Mouse (Mus musculus): ENCODE data around the gene Gm20458. TPM values are rescaled to one million over a fixed set of nuclear protein-coding genes. Genes with fewer than 3 reads are reported as not detected.

The Gm20458 gene
- 7.7 and 8.3 TPM in 2 replicates for polyA plus RNA-seq (2015; fragmentation: Nextera tagmentation; extraction: Ambion mirVana)

- Histone ChIP-seq H3K4me2 (peak within 1 kb of the TSS; percentile 80), H3K36me3 (peaks cover 34% of the 10 kb centered on the region), H3K9me3 (no peaks in the 10 kb centered on the region), H3K4me1 (peaks cover 24% of the 10 kb centered on the region), H3K27me3 (no peaks in the 10 kb centered on the region), H3K4me3 (peak within 1 kb of the TSS; percentile 82), H3K9ac (peak within 1 kb of the TSS; percentile 86), H3K27ac (peak within 1 kb of the TSS; percentile 71)
- ATAC-seq (ENCODE audit: insufficient number of reproducible peaks, insufficient read depth, low FRiP score, low TSS enrichment, low read depth): peak; percentile 95
- under 1% methylated on average over 79 of the region's 79 CpGs for WGBS
Observed at GRCm38 (mm10) chr2:164460745-164461551, at the start of gene Gm20458. TSS of gene Gm20458 (plus strand) at chr2:164460967.

DNA sequence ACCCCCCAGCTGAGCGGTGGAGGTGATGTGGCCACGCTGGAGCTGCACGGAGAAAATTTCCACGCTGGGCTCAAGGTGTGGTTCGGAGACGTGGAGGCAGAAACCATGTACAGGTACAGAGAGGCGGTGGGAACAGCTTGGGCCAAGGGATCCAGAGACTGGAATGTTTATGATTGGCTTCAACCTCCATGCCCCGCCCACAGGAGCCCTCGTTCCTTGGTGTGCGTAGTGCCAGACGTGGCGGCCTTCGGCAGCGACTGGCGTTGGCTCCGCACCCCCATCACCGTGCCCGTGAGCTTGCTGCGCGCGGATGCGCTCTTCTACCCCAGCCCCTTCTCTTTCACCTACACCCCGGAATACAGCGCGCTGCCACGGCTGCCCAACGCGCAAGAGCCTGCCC is 46.6 kb upstream of the Gm20458 start:
- H3K4me3 ChIP-seq: peak overlapping the region; percentile 31
- no peaks in the 10 kb centered on the region for H3K9me3 ChIP-seq
- H3K27me3 ChIP-seq: peaks cover 36% of the 10 kb centered on the region
- no peaks in the 10 kb centered on the region for H3K36me3 ChIP-seq
- no peak overlapping the region for H3K27ac ChIP-seq
- ATAC-seq (ENCODE audit: insufficient number of reproducible peaks, insufficient read depth, low FRiP score, low TSS enrichment, low read depth): no peak
- H3K4me2 ChIP-seq: peak overlapping the region; percentile 54
- 27% methylated on average over 28 of the region's 28 CpGs for WGBS
- peak overlapping the region; percentile 61 for H3K9ac ChIP-seq
- H3K4me1 ChIP-seq: peaks cover 7% of the 10 kb centered on the region; the same call in 1 of the 2 replicates

DNA sequence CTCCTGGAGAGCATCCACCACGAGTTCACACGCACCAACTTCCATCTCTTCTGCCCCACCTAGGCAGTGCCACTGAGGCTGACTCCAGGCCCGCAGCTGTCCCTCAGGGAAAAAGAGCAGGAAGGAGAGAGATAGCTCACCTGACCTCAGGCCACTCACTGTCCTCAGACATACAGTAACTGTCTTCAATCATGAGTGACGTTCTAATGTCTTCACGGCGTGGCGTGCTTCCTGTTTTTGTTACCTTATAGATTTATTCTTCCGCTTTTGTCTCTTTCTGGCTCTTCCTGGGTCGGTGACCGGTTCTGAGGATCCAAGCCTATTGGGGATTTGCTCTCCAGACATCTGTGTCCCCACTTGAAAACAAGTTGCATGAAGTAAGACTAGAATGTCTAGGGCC is 46.2 kb upstream of the Gm20458 start:
- H3K9me3 ChIP-seq: no peaks in the 10 kb centered on the region
- H3K4me1 ChIP-seq: peaks cover 11% of the 10 kb centered on the region; the same call in 1 of the 2 replicates
- WGBS: 67% methylated on average over 10 of the region's 10 CpGs
- peak overlapping the region; percentile 54 for H3K4me2 ChIP-seq
- peak overlapping the region; percentile 31 for H3K4me3 ChIP-seq
- H3K27ac ChIP-seq: no peak overlapping the region
- H3K36me3 ChIP-seq: no peaks in the 10 kb centered on the region
- H3K9ac ChIP-seq: peak overlapping the region; percentile 61
- ATAC-seq (ENCODE audit: insufficient number of reproducible peaks, insufficient read depth, low FRiP score, low TSS enrichment, low read depth): no peak
- peaks cover 32% of the 10 kb centered on the region for H3K27me3 ChIP-seq

DNA sequence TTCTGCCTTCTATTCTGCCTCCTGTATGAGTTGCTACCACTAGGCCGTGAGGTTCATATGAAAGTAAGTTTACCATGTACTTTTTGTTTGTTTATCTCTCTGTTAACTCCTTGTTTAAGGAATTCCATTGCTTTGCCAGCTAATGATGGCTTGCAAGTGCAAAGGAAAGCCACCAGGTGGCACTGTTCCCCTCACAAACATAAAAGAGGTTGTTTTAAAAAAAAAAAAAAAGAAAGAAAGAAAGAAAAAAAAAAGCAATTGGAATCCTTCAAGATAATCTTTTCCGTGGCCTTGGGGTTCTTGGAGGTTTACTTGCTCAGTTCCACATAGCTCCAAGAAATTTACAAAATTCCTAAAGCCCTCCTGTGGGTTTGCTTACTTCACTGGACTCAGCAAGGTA is 43.6 kb upstream of the Gm20458 start:
- Histone ChIP-seq H3K9me3 (no peaks in the 10 kb centered on the region), H3K27me3 (peaks cover 16% of the 10 kb centered on the region), H3K36me3 (no peaks in the 10 kb centered on the region), H3K4me2 (no peak overlapping the region), H3K27ac (no peak overlapping the region), H3K4me1 (peaks cover 11% of the 10 kb centered on the region), H3K9ac (no peak overlapping the region), H3K4me3 (no peak overlapping the region)
- no peak for ATAC-seq (ENCODE audit: insufficient number of reproducible peaks, insufficient read depth, low FRiP score, low TSS enrichment, low read depth)
- WGBS: 2% methylated on average over 2 of the region's 2 CpGs

- H3K36me3 ChIP-seq: peaks cover 3% of the 10 kb centered on the region; the same call in 1 of the 2 replicates
- H3K4me3 ChIP-seq: no peak overlapping the region
- H3K9me3 ChIP-seq: no peaks in the 10 kb centered on the region
- H3K27me3 ChIP-seq: peaks cover 16% of the 10 kb centered on the region
- WGBS: 29% methylated on average over 3 of the region's 3 CpGs
- ATAC-seq (ENCODE audit: insufficient number of reproducible peaks, insufficient read depth, low FRiP score, low TSS enrichment, low read depth): no peak
- H3K9ac ChIP-seq: no peak overlapping the region
- no peak overlapping the region for H3K4me2 ChIP-seq
- no peak overlapping the region for H3K27ac ChIP-seq
- peaks cover 11% of the 10 kb centered on the region for H3K4me1 ChIP-seq
Observed at GRCm38 (mm10) chr2:164418308-164418875, 42.4 kb upstream of the Gm20458 start.

DNA sequence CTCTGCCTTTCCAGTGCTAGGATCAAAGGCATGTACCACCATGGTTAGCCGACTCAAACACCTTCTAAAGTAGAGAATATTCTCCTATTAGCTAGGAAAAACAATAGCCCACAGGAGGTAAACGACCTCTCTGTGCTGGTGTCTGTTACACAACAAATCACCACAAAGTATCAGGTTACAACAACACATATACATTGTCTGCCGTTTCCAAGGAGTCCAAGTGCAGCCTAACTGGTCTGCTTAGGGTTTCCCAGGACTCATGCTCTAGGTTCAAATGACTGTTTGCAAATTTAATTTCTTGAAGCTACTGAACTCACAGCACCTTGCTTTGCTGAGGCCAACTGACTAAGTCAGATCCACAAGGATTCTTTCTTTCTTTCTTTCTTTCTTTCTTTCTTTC is 41.3 kb upstream of the Gm20458 start:
- Histone ChIP-seq H3K27ac (no peak overlapping the region), H3K27me3 (peaks cover 7% of the 10 kb centered on the region), H3K36me3 (peaks cover 14% of the 10 kb centered on the region), H3K4me3 (no peak overlapping the region), H3K4me2 (no peak overlapping the region), H3K4me1 (peaks cover 5% of the 10 kb centered on the region), H3K9ac (no peak overlapping the region), H3K9me3 (no peaks in the 10 kb centered on the region)
- 4% methylated on average over 3 of the region's 3 CpGs for WGBS
- ATAC-seq (ENCODE audit: insufficient number of reproducible peaks, insufficient read depth, low FRiP score, low TSS enrichment, low read depth): no peak

GRCm38 (mm10) chr2:164421306-164421705 is 39.5 kb upstream of the Gm20458 start:
- no peak overlapping the region for H3K27ac ChIP-seq
- no peak overlapping the region for H3K4me3 ChIP-seq
- H3K36me3 ChIP-seq: peaks cover 29% of the 10 kb centered on the region
- WGBS: 83% methylated on average over 7 of the region's 7 CpGs
- no peaks in the 10 kb centered on the region for H3K9me3 ChIP-seq
- peaks cover 5% of the 10 kb centered on the region for H3K4me1 ChIP-seq
- no peaks in the 10 kb centered on the region for H3K27me3 ChIP-seq
- ATAC-seq (ENCODE audit: insufficient number of reproducible peaks, insufficient read depth, low FRiP score, low TSS enrichment, low read depth): no peak
- H3K9ac ChIP-seq: no peak overlapping the region
- H3K4me2 ChIP-seq: no peak overlapping the region

GRCm38 (mm10) chr2:164421979-164422378 is 38.8 kb upstream of the Gm20458 start:
- 69% methylated on average over 8 of the region's 8 CpGs for WGBS
- H3K4me3 ChIP-seq: no peak overlapping the region
- no peaks in the 10 kb centered on the region for H3K27me3 ChIP-seq
- peak overlapping the region; percentile 55 for H3K27ac ChIP-seq
- peaks cover 36% of the 10 kb centered on the region for H3K36me3 ChIP-seq
- H3K4me2 ChIP-seq: no peak overlapping the region
- no peaks in the 10 kb centered on the region for H3K9me3 ChIP-seq
- no peak overlapping the region for H3K9ac ChIP-seq
- peaks cover 5% of the 10 kb centered on the region for H3K4me1 ChIP-seq
- ATAC-seq (ENCODE audit: insufficient number of reproducible peaks, insufficient read depth, low FRiP score, low TSS enrichment, low read depth): no peak

DNA sequence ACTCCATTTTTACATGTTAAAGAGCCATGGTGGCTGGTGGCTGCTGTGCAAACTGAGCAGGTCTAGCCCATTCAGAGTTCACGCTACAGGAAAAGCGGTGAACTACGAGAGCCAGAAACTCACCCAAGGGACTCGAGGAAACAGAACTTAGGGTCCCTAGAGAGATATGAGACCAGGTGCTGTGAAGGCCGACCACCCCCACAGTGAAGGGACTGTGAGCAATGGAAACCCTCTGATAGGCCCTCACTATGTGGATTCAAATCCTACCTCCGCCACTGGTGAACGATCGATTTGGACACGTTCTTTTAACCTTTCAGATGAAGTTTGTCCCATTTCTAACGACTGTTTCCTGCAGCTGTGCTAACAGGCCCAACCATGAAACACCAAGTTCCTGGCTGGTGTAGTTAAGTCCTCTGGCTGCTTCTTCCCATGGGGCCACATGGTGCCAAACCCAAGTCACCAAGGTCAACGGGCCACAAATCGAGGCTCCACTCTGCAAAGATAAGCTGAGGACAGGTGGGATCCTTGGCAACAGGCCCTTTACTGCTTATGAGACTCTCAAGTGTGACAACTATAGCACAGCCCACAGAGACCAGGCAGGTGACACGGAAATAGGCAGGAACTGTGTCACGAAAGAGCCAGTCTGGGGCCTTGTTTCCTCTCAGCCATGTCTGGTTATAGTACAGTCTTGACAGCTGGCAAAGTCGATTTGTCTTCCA is 37.9 kb upstream of the Gm20458 start:
- H3K27ac ChIP-seq: peak overlapping the region; percentile 55; the same call in 1 of the 2 replicates
- H3K4me1 ChIP-seq: peaks cover 5% of the 10 kb centered on the region
- H3K9ac ChIP-seq: no peak overlapping the region
- WGBS: 88% methylated on average over 15 of the region's 15 CpGs
- H3K27me3 ChIP-seq: no peaks in the 10 kb centered on the region
- H3K4me2 ChIP-seq: no peak overlapping the region
- H3K36me3 ChIP-seq: peaks cover 43% of the 10 kb centered on the region
- no peak overlapping the region for H3K4me3 ChIP-seq
- no peak for ATAC-seq (ENCODE audit: insufficient number of reproducible peaks, insufficient read depth, low FRiP score, low TSS enrichment, low read depth)
- H3K9me3 ChIP-seq: no peaks in the 10 kb centered on the region

- no peak for ATAC-seq (ENCODE audit: insufficient number of reproducible peaks, insufficient read depth, low FRiP score, low TSS enrichment, low read depth)
- Histone ChIP-seq H3K27ac (no peak overlapping the region), H3K4me1 (peaks cover 5% of the 10 kb centered on the region), H3K4me2 (no peak overlapping the region), H3K9me3 (no peaks in the 10 kb centered on the region), H3K4me3 (no peak overlapping the region), H3K9ac (no peak overlapping the region), H3K27me3 (no peaks in the 10 kb centered on the region), H3K36me3 (peaks cover 49% of the 10 kb centered on the region)
- WGBS: 88% methylated on average over 11 of the region's 11 CpGs
Observed at GRCm38 (mm10) chr2:164423464-164423863, 37.3 kb upstream of the Gm20458 start.

DNA sequence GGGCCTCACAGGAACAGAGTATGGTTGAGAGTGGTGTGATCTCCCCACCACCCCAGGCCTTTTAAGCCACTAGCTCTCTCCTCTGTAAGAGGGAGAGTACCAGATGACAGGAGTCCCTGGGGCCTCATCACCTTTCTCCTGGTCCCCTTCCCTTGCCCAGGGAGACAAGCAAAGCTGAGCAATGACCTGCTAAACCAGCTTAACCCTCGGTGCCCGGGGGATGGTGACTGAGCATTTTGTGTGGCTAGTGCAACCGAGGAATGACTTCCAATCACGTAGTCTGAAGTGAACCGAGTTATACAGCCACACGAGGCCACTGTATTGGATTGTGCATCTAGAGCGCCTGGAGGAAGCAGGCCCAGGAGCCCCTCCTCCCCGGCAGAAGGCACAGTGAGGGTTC is 36.4 kb upstream of the Gm20458 start:
- Histone ChIP-seq H3K27ac (no peak overlapping the region), H3K4me3 (no peak overlapping the region), H3K36me3 (peaks cover 59% of the 10 kb centered on the region), H3K9me3 (no peaks in the 10 kb centered on the region), H3K27me3 (no peaks in the 10 kb centered on the region), H3K4me2 (no peak overlapping the region), H3K9ac (no peak overlapping the region), H3K4me1 (peaks cover 2% of the 10 kb centered on the region)
- no peak for ATAC-seq (ENCODE audit: insufficient number of reproducible peaks, insufficient read depth, low FRiP score, low TSS enrichment, low read depth)
- WGBS: 90% methylated on average over 8 of the region's 8 CpGs
